Mouse (Mus musculus) layer of hippocampus, postnatal 25 days (tissue): Measurements from ENCODE around the gene Pank3. TPM values are rescaled to one million over a fixed set of nuclear protein-coding genes. Genes with fewer than 3 reads are reported as not detected.
"Not testable (repeated sequence)": the region's sequence is repeated elsewhere in the genome, so short reads cannot be mapped to it uniquely, and the experiment has no call there.

Source experiments
- DNase-seq, 2 experiments: peaks; one replicate each; pipeline ENCODE4 v3.0.0; 2022; ENCODE audit warnings: mixed read lengths in 2 of 2, low spot score in 1 of 2; ENCODE audit errors: extremely low spot score in 1 of 2
- microRNA-seq, 2 experiments: library from miRNA; unstranded; fragments of <30 nt; microRNA quantifications; one replicate each; pipeline ENCODE4 v1.2.0; 2021
- total RNA-seq, 2 experiments: library from RNA; stranded (reverse); gene quantifications; 2 replicates each; pipeline ENCODE4 v1.2.3; 2021

The Pank3 gene
- total RNA-seq, 2 experiments from 2014 or later = 43.8 to 44.8 TPM

- peak; percentile 36 to 50 for DNase-seq
These were observed 69.4 kb downstream of the Pank3 start for GRCm38 (mm10) chr11:35838345-35839338.

GRCm38 (mm10) chr11:35840282-35840681, 71.0 kb downstream of the Pank3 start:
- DNase-seq = no peak

- not testable (repeated sequence) for DNase-seq
These were observed 71.5 kb downstream of the Pank3 start for GRCm38 (mm10) chr11:35840806-35841205.

Small RNA genes within 50 kb of the gene (microRNA-seq; reads per million reads assigned to microRNA genes)
- gene Mir103-1 = 4.2 to 7.9 reads per million in 2 experiments

Other genes with a start within 250 kb of the Pank3 start
- gene Fbll1, start 29.4 kb downstream of the Pank3 start, total RNA-seq = 10 to 100 TPM; 50.7 to 53.7 TPM
- 10 to 100 TPM; 46.3 to 49.6 TPM for gene Rars, start 65.0 kb downstream of the Pank3 start, total RNA-seq
- gene Wwc1, start 211.0 kb downstream of the Pank3 start, total RNA-seq = 100 to 1,000 TPM; 101 to 122 TPM